Mouse (Mus musculus) lung, embryonic 15.5 days (tissue): ENCODE results near the gene Arl15. TPM values are rescaled to one million over a fixed set of nuclear protein-coding genes. Genes with fewer than 3 reads are reported as not detected.

Experiments
- ATAC-seq: fragments of 200-750 bp; cut with Nextera tagmentation; 2 replicates; pipeline ENCODE4 v1.8.0; 2017; ENCODE audit warnings: moderate number of reproducible peaks, borderline replicate concordance; ENCODE audit not compliant: low FRiP score, low TSS enrichment; ENCODE audit errors: extremely low read depth
- H3K27ac ChIP-seq: fragments of 300-500 bp; sonication (generic); 2 replicates; pipeline ENCODE4 v1.5.1; 2015; ENCODE audit warnings: moderate library complexity, mild to moderate bottlenecking, inconsistent platforms
- H3K27me3 ChIP-seq: fragments of 300-500 bp; sonication (generic); 2 replicates; pipeline ENCODE4 v1.6.1; 2015; ENCODE audit warnings: inconsistent platforms
- H3K36me3 ChIP-seq: fragments of 300-500 bp; sonication (generic); 2 replicates; pipeline ENCODE4 v1.6.1; 2015; ENCODE audit warnings: inconsistent platforms
- H3K4me1 ChIP-seq: fragments of 300-500 bp; sonication (generic); 2 replicates; pipeline ENCODE4 v1.6.1; 2015; ENCODE audit warnings: inconsistent platforms
- H3K4me2 ChIP-seq: fragments of 300-500 bp; sonication (generic); 2 replicates; pipeline ENCODE4 v1.6.1; 2015; ENCODE audit warnings: inconsistent platforms, mild to moderate bottlenecking, moderate library complexity
- H3K4me3 ChIP-seq: fragments of 300-500 bp; sonication (generic); 2 replicates; pipeline ENCODE4 v1.5.1; 2015; ENCODE audit warnings: mild to moderate bottlenecking, inconsistent platforms
- H3K9ac ChIP-seq: fragments of 300-500 bp; sonication (generic); 2 replicates; pipeline ENCODE4 v1.6.1; 2015; ENCODE audit warnings: inconsistent platforms
- H3K9me3 ChIP-seq: fragments of 300-500 bp; sonication (generic); 2 replicates; pipeline ENCODE4 v1.6.1; 2016; ENCODE audit warnings: inconsistent platforms
- WGBS: fragments of 180-500 bp; shearing (Covaris S2); methylation state at CpG from one replicate; pipeline ENCODE4 v1.1.7; 2015; 5-methylcytosine and 5-hydroxymethylcytosine counted together
- polyA plus RNA-seq: library from polyadenylated mRNA; unstranded; fragments of >200 nt; fragmentation: Nextera tagmentation; extraction: Ambion mirVana; gene quantifications from 2 replicates; pipeline ENCODE4 v1.2.1, GENCODE M21; 2015

Arl15 gene
- polyA plus RNA-seq, 1 experiment from 2014 or later, result 10.6 TPM

- no peaks in the 10 kb centered on the region for H3K36me3 ChIP-seq
- WGBS, result 62% methylated on average over 13 of the region's 13 CpGs
- peaks cover 8% of the 10 kb centered on the region for H3K4me1 ChIP-seq
- H3K4me2 ChIP-seq, result peak overlapping the region; percentile 18; the same call in 1 of the 2 replicates
- peak; percentile 81 for ATAC-seq
- H3K9ac ChIP-seq, result no peak overlapping the region
- H3K4me3 ChIP-seq, result no peak overlapping the region
- H3K9me3 ChIP-seq, result no peaks in the 10 kb centered on the region
- no peaks in the 10 kb centered on the region for H3K27me3 ChIP-seq
- H3K27ac ChIP-seq, result no peak overlapping the region; the same call in 1 of the 2 replicates
These were observed 57.5 kb downstream of the Arl15 start for GRCm38 (mm10) chr13:113851602-113852375.

DNA sequence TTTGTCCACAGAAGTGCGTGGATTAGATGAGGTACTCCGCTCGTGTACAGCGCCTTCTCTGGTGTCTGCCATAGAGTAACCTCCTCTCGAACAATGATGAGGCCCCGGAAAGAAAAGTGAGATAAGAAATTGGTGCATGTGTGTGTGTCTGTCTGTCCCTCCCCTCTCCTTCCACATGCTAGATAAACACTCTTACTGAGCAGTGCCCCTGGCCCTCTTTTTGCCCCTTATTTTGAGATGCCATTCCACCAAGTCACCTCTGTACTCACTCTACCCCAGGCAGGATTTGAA is 58.0 kb downstream of the Arl15 start:
- Histone ChIP-seq H3K27ac (no peak overlapping the region; the same call in 1 of the 2 replicates), H3K27me3 (no peaks in the 10 kb centered on the region), H3K4me1 (peaks cover 8% of the 10 kb centered on the region), H3K4me2 (0 out of 2 replicates have a peak overlapping the region, but pooled peaks have one; percentile 18), H3K9me3 (no peaks in the 10 kb centered on the region), H3K36me3 (no peaks in the 10 kb centered on the region), H3K4me3 (no peak overlapping the region), H3K9ac (no peak overlapping the region)
- 82% methylated on average over 6 of the region's 6 CpGs for WGBS
- ATAC-seq, result no peak

DNA sequence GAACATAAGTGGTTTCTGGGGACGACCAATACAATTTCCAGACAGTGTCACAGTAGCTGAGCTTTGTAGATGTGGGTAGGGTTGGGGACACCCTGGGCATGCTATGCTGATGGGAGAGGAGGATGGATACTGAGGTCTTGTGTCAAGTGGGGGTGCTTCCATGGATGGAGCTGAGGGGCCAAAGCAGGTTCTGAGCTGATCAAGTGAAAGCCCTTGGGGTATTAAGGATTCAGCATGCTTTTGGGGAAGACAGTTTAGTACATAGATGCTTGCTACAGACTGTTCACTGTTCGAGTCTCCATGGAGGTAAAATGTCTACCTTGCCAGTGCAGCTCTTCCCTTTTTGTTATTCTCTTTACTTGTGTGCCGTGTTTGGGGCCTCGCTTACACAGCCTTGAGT is 59.8 kb downstream of the Arl15 start:
- Histone ChIP-seq H3K27me3 (no peaks in the 10 kb centered on the region), H3K36me3 (no peaks in the 10 kb centered on the region), H3K9me3 (no peaks in the 10 kb centered on the region), H3K4me3 (no peak overlapping the region), H3K4me1 (peaks cover 8% of the 10 kb centered on the region), H3K27ac (no peak overlapping the region), H3K4me2 (no peak overlapping the region), H3K9ac (no peak overlapping the region)
- 77% methylated on average over 4 of the region's 4 CpGs for WGBS
- ATAC-seq, result no peak

DNA sequence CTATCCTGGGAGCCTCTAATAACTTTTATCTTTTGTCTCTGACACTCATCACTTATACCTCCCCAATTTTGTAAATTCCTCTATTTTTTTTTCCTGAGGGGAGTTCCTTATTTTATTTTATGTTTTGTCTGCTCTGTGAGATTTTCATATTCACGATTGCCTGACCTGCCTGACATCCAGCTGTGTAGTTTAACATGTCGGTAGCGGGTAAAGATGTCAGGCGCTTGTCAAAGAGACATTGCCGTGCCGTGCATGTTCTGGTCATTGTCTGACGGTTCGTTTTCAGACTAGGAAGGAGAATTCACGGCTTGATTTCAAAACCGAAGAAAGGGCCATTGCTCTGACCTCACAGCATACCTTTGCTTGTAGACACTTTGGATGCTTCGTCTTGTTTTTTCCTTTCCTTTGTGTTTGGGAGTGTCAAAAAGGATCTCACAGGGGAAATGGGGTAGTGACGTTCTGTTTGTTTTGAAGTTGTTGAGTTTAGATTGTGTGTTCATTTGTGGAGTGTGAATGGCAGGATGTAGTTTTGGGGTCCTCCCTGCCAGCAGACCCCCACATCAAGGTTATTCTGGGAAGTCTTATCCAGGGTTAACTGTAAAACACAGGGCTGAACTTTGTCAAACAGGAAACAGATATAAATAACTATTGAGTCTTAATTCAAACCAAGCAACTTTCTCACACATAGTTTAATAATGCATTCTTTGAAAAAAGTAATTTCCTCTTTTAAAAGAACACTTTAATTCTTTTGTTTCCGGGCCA is 60.4 kb downstream of the Arl15 start:
- Histone ChIP-seq H3K4me1 (peaks cover 8% of the 10 kb centered on the region), H3K36me3 (no peaks in the 10 kb centered on the region), H3K27me3 (no peaks in the 10 kb centered on the region), H3K9me3 (no peaks in the 10 kb centered on the region), H3K4me2 (no peak overlapping the region), H3K9ac (no peak overlapping the region), H3K27ac (no peak overlapping the region; the same call in 1 of the 2 replicates), H3K4me3 (no peak overlapping the region)
- WGBS, result 48% methylated on average over 13 of the region's 13 CpGs
- no peak for ATAC-seq

GRCm38 (mm10) chr13:113856946-113857345 is 62.6 kb downstream of the Arl15 start:
- no peak for ATAC-seq
- Histone ChIP-seq H3K4me2 (no peak overlapping the region), H3K9ac (no peak overlapping the region), H3K4me3 (no peak overlapping the region), H3K4me1 (peaks cover 4% of the 10 kb centered on the region; the same call in 1 of the 2 replicates), H3K27me3 (no peaks in the 10 kb centered on the region), H3K9me3 (no peaks in the 10 kb centered on the region), H3K36me3 (no peaks in the 10 kb centered on the region), H3K27ac (no peak overlapping the region)
- 74% methylated on average over 4 of the region's 4 CpGs for WGBS

DNA sequence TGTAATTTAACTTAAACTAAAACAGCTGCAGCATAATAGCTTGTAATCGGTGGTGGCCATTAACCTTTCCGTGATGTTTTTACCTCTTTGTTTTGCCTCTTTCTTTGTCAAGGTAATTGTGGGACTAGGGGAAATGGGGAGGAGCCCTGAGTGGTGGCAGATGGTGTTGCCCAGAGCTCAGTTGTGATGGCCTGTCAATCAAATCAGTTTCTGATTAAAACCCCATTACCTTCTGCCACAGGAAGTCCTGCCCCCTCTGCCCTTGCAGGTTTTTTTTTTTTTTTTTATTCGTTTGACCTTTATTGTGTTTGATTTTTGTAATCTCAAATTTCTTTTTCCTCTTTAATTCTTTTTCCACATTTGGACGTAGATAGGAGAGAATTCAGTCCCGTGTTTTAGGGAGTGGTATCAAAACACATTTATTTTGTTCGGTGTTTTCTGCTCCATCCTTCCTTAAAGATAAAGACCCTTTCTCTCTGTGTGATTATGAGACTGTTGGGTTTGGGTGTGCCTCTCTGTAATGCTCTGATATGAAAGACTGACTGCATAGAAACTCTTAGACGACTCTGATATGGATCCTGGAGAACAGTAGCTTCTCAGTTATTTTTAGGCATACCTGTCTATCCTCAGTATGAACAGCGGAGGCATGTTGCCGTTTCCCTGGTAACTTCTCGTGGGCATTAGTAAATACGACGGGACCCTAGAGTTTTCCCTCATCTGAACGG is 64.5 kb downstream of the Arl15 start:
- H3K9me3 ChIP-seq, result no peaks in the 10 kb centered on the region
- H3K27ac ChIP-seq, result no peak overlapping the region
- no peak overlapping the region for H3K4me2 ChIP-seq
- no peak overlapping the region for H3K4me3 ChIP-seq
- no peak for ATAC-seq
- peaks cover 10% of the 10 kb centered on the region for H3K4me1 ChIP-seq
- H3K27me3 ChIP-seq, result no peaks in the 10 kb centered on the region
- no peak overlapping the region for H3K9ac ChIP-seq
- WGBS, result 66% methylated on average over 13 of the region's 13 CpGs
- H3K36me3 ChIP-seq, result no peaks in the 10 kb centered on the region

DNA sequence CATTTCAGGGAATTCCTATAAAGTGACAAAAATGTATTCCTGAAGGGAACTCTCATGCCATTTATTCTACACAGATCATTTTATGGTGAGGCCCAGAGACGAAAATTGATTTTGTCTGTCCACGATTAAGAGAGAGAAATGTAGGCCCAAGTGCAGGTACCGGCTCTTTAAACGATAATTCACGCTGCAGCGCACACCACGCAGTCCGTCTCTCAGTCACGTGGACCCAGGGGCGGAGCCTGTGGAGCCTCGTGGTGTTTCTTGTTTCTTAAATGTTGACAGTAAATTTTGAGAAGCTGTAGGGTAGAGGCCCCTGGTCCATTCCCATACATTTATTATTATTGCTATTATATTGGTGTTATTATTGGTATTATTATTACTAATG is 65.1 kb downstream of the Arl15 start:
- H3K36me3 ChIP-seq, result no peaks in the 10 kb centered on the region
- no peak overlapping the region for H3K27ac ChIP-seq
- no peak overlapping the region for H3K4me3 ChIP-seq
- peaks cover 14% of the 10 kb centered on the region for H3K4me1 ChIP-seq
- no peaks in the 10 kb centered on the region for H3K27me3 ChIP-seq
- no peak overlapping the region for H3K9ac ChIP-seq
- ATAC-seq, result no peak
- no peak overlapping the region for H3K4me2 ChIP-seq
- no peaks in the 10 kb centered on the region for H3K9me3 ChIP-seq
- WGBS, result 81% methylated on average over 11 of the region's 11 CpGs

GRCm38 (mm10) chr13:113860816-113861215 is 66.5 kb downstream of the Arl15 start:
- H3K27me3 ChIP-seq, result no peaks in the 10 kb centered on the region
- H3K4me2 ChIP-seq, result no peak overlapping the region
- H3K36me3 ChIP-seq, result no peaks in the 10 kb centered on the region
- no peak overlapping the region for H3K27ac ChIP-seq
- ATAC-seq, result no peak
- no peak overlapping the region for H3K9ac ChIP-seq
- no peak overlapping the region for H3K4me3 ChIP-seq
- no peaks in the 10 kb centered on the region for H3K9me3 ChIP-seq
- peaks cover 14% of the 10 kb centered on the region for H3K4me1 ChIP-seq
- WGBS, result 84% methylated on average over 4 of the region's 4 CpGs

GRCm38 (mm10) chr13:113861231-113861630 is 66.9 kb downstream of the Arl15 start:
- Histone ChIP-seq H3K27ac (no peak overlapping the region), H3K27me3 (no peaks in the 10 kb centered on the region)
- WGBS, result 84% methylated on average over 9 of the region's 9 CpGs

DNA sequence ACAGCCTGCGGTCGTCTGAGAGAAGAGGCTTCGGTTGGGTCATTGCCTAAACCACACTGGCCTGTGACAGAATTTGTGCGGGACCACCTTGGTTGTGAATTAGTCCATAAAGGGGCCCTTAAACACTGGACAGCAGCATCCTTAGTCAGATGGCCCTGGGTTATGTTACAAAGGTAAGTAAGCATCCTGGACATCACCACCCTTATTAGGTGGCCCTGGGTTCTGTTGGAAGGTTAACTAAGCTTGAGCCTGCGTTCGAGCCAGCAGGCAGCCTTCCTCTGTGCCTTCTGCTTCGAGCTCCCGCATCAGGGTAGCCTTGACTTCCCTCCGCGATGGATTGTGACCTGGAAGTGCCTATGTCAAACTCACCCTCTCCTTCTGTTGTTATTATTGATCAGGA is 68.6 kb downstream of the Arl15 start:
- Histone ChIP-seq H3K27ac (no peak overlapping the region), H3K4me1 (peaks cover 14% of the 10 kb centered on the region), H3K36me3 (no peaks in the 10 kb centered on the region), H3K9ac (no peak overlapping the region), H3K9me3 (no peaks in the 10 kb centered on the region), H3K27me3 (no peaks in the 10 kb centered on the region), H3K4me2 (no peak overlapping the region), H3K4me3 (no peak overlapping the region)
- no peak for ATAC-seq
- WGBS, result 83% methylated on average over 10 of the region's 10 CpGs

More at GRCm38 (mm10) chr13:113861231-113861630, 66.9 kb downstream of the Arl15 start:
- Histone ChIP-seq H3K9ac (no peak overlapping the region), H3K4me3 (no peak overlapping the region), H3K4me2 (no peak overlapping the region), H3K36me3 (no peaks in the 10 kb centered on the region), H3K9me3 (no peaks in the 10 kb centered on the region), H3K4me1 (peaks cover 14% of the 10 kb centered on the region)
- ATAC-seq, result no peak

- Histone ChIP-seq H3K9me3 (no peaks in the 10 kb centered on the region), H3K27me3 (no peaks in the 10 kb centered on the region), H3K4me3 (no peak overlapping the region), H3K36me3 (no peaks in the 10 kb centered on the region), H3K4me1 (peaks cover 14% of the 10 kb centered on the region), H3K4me2 (no peak overlapping the region), H3K27ac (no peak overlapping the region), H3K9ac (no peak overlapping the region)
- 0 out of 2 replicates have a peak, but pooled peaks have one; percentile 40 for ATAC-seq
- 33% methylated on average over 10 of the region's 10 CpGs for whole genome bisulfite sequencing
These were observed 69.4 kb downstream of the Arl15 start for GRCm38 (mm10) chr13:113863688-113864087.

GRCm38 (mm10) chr13:113864278-113864677 is 70.0 kb downstream of the Arl15 start:
- Histone ChIP-seq H3K4me3 (no peak overlapping the region), H3K4me2 (no peak overlapping the region), H3K27me3 (no peaks in the 10 kb centered on the region), H3K9ac (no peak overlapping the region), H3K4me1 (peaks cover 15% of the 10 kb centered on the region), H3K9me3 (no peaks in the 10 kb centered on the region), H3K36me3 (no peaks in the 10 kb centered on the region), H3K27ac (no peak overlapping the region; the same call in 1 of the 2 replicates)
- peak; percentile 15; the same call in 1 of the 2 replicates for ATAC-seq
- 40% methylated on average over 7 of the region's 7 CpGs for WGBS
